Mouse (Mus musculus) heart, postnatal 14 days (tissue): Measurements from ENCODE around the gene Fip1l1. TPM values are rescaled to one million over a fixed set of nuclear protein-coding genes. Genes with fewer than 3 reads are reported as not detected.

ENCODE experiments used
- DNase-seq, 2 experiments: peaks; one replicate each; pipeline ENCODE4 v3.0.0; 2021 to 2022
- intact Hi-C: fragments of 180-260 bp; cut with DNase I; formaldehyde crosslinking; loops from one replicate; pipeline ENCODE4 v1.15.1; 2025
- long read RNA-seq, 2 experiments: library from polyadenylated mRNA; stranded (forward); transcript quantifications; one replicate each; pipeline ENCODE4 v2.0.0; 2021
- total RNA-seq, 2 experiments: library from RNA; stranded (reverse); gene quantifications; 2 replicates each; pipeline ENCODE4 v1.2.3; 2021

The Fip1l1 gene
- 10 to 100 TPM; 30.2 to 33.5 TPM for total RNA-seq
- long read RNA-seq, experiment 1, full-length matches to known transcripts: 35 of 52 reads
- long read RNA-seq, experiment 1, partial matches to known transcripts: 2 of 52 reads
- long read RNA-seq, experiment 1, other reads (novel, unspliced or antisense): 15 of 52 reads
- long read RNA-seq, experiment 2, full-length matches to known transcripts: 22 of 39 reads
- long read RNA-seq, experiment 2, partial matches to known transcripts: 1 of 39 reads
- long read RNA-seq, experiment 2, other reads (novel, unspliced or antisense): 16 of 39 reads

DNA sequence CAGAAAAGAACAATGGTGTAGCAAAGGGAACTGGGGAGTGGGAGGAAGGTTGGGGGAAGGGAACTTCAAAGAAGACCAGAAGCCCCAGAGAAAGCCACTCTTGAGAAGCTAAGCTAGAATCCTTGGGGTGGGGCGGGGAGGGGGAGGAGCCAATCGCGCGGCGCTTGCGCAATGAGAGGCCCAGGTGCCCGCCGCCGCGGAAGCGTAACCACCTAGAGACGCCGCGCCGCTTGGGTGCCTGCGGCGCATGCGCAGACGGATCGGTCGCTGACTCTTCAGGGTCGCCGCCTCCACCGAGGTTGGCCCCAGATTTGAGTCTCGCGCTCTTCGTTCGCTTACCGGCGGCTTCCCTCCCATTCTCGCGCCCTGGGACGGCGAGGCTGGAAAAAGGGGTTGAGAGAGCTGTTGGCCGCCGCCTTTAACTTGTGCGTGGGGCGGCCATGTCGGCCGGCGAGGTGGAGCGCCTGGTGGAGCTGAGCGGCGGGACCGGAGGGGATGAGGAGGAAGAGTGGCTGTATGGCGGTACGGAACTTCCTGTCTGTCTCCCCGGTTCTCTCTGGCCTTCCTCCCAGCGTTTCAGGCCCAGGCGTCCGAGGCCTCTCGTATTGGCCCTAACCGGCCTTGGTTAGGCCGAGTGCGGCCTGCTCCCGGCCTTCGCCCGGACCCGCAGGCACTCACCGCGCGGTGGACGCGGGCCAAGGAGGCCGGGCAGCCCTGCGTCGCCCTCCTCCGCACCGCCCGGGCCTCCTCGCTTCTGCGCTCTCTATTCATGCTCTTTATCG, at the start of gene Fip1l1:
Gene Fip1l1 (plus strand): TSS at position 210 of the 782 bp plus-strand sequence.
- peak; percentile 93 to 94 for DNase-seq
- intact Hi-C loops: loop anchor here (5.0 kb wide), 1 partner anchor 622 kb away; no protein-coding TSS in a partner anchor

DNA sequence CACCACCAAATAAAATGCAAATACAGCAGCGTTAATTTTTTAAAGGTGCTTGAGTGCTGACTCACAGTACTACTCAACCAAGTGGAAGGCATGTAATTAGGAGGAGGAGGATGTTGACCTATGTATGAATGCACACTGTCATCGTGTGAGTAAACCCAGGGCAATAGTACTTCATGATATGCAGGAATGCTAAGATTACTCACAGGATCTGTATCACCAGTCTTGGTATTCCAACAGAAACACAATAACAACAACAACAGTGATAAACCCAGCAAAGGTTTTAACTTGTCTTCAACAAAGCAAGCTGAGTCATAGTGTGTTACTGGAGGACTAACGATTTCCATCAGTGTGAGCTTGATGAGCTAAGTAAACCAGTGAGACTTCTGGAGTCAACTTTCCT, 42.5 kb upstream of the Fip1l1 start:
- intact Hi-C loops: no loop called here

DNA sequence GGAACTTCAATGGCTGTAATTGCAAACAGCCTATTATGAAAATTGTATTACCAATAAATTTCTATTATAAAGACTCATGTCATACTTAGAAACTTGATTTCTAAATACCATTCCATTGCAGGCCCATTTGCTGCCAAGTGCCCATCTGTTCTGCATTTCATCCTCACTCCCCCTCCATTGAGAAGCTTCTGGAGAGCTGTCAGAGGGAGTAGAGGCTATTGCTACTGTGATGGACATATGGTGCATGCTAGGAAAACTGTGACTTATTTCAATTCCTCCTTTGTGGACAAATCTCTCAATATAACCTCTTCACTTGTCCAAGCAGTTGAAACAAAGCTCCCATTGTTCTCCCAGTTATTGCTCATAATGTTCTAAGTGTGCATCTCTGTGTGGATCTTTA, 23.6 kb upstream of the Fip1l1 start:
- intact Hi-C loops: no loop called here

More for the DNA sequence above, 42.5 kb upstream of the Fip1l1 start:
- no peak for DNase-seq

DNA sequence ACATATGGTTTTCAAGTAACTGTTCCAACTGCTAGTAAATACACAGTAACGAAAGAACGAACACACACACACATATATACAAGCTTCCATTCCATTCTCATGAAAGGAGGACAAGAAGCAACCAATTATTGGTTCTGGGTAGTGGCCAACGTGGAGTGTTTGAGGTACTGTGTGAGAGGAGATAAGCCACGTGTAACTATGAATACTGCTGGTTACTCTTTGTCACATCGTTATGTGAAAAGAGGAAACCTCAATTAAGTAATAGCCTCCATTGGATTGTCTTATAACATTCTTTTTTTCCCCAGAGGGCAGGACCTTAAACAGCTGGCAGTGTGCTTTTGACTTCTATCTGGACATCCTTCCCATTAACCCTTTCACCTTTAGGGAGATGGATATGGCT, 8.2 kb upstream of the Fip1l1 start:
- no peak for DNase-seq
- intact Hi-C loops: no loop called here

More for the DNA sequence above, 23.6 kb upstream of the Fip1l1 start:
- DNase-seq: no peak

DNA sequence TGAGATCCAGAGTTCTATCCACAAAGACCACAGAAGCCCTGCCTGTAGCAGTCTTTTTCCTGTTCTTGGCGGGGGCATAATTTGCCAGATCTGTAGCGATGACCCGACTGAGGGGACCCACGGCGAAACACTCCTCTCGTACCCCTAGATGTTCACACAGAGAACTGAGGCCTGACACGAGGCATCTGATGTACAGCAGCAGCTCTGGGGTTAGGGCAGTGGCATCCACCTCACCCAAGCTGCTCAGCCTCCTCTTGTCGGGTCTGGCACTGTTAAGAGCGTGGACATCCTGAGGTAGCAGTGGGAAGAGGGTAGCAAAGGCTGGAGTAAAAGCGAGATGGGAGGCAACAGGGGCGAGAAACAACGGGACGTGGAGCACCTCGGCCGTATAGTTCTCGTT, 4.5 kb upstream of the Fip1l1 start:
- intact Hi-C loops: loop anchor here (5.0 kb wide), 1 partner anchor 218 kb away; no protein-coding TSS in a partner anchor
- no peak for DNase-seq

DNA sequence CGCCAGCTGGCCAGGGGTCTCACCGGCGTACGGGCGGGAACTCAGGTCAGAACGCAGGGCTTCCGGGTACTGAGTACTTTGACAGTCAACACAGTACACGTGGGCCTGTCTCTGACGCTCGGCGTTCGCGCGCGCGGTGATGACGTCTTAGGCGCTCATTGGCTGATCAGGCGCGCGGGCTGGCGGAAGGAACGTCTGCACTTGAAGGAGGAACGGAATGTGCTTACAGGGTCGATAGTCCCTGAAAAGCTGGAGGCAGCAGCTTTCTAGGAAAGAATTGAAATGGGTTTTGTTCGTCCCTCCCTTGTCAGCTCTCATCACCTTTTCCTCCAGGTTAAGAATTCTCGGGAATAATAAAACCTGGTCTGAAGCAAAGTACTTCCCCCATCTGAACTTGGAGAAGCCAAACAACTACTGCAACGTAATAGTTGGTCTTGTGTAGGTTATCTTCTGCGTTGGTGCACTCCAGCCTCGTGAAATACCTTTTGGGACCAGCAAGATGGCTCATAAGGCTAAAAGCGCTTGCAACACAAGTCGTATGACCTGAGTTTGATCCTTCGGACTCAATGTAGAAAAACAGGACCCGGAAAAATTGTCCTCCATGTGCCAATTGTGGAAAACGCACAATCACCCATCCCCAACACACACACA, 3.5 kb upstream of the Fip1l1 start, which contains the start of gene Scfd2:
Gene Scfd2 (minus strand): TSS at position 130 of the 651 bp plus-strand sequence.
- intact Hi-C loops: loop anchor here (5.0 kb wide), 1 partner anchor 219 kb away; no protein-coding TSS in a partner anchor
- peak; percentile 95 to 99 for DNase-seq

DNA sequence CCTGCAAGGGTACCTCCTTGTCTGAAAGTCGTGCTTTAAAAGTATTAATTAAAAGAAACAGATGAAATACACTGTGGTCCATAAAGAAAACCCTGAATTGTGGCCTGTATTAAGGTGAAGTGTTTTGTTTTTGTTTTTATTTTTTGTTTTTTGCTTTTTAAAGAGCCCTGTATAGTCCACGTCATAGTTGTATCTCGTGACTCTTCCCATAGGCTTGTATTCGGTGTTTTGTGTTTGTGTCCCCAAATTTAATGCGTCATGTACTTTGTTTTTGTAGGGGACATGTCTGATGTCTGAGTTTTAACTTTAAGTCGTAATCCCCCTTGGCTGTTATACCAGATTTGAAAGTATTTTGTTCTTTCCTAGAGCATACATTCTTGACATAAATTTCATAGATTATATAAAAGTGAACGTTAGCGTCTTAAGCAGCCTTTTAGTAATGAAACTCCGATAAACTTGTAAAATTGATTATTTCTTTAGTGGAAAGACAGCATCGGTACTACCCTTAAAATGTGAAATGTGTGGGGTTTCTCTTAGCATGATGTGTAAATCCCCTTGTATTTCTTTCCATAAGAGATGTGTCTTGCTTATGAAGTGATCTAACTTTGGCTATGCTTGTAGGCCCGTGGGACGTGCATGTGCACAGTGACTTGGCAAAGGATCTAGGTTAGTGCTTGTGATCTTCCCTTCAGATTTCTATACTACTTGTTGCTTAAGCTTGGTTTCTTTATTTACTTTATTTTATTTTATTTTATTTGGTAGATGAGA, 1.1 kb downstream of the Fip1l1 start:
- no peak for DNase-seq
- intact Hi-C loops: loop anchor here (5.0 kb wide), 1 partner anchor 621 kb away; no protein-coding TSS in a partner anchor

DNA sequence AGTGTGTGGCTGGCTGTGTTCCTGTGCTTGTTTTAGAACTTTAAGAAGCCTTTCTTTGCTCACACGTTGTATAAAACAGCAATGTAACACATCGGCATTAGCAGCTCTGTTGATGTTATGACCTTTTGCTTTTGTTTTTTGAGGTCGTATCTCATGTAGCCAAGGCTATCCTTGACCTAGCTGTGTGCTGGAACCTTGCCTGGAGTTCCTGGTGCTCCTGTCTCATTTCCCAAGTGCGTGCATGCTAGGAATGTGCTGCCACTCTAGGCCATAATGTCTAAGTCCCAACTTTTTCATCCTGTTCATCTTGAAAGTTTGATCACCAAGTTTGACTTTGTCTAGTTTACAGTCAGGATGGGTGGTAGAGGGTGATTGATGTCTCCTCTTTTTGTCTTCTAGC, 10.4 kb downstream of the Fip1l1 start:
- no peak for DNase-seq
- intact Hi-C loops: no loop called here

DNA sequence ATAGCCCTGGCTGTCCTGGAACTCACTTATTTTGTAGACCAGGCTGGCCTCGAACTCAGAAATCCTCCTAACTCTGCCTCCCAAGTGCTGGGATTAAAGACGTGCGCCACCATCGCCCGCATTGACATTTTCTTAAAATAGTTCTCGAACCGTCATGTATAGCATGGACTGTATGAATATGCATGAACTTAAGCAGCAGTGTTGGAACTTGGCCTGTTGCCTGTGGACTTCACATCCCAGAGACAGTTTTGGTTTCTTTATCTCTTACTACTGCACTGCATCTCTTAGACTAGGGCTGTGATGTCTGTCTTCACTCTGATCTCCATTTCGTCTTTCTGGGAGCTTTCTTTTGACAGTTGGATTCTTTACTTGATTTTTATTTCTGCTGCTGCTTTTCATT, 14.3 kb downstream of the Fip1l1 start:
- intact Hi-C loops: no loop called here

DNA sequence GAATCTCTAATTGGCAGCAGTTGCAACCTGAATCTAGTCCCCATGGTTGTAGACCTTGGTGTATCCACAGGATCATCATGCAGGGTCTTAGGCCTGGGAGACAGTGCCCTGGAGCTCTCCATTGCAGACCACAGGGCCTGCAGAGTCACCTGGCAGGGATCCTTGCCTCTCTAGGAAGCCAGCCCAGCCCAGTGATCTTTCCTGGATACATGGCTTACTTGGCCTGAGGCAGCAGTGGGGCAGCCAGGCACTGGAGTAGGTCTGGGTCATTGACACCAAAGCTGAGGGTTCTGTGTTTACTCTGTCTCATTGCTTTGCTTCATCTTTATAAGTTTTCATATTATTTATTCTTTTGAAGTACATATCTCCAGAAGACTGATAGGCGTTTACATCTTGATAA, 25.9 kb downstream of the Fip1l1 start:
- intact Hi-C loops: no loop called here
- no peak for DNase-seq

More for the DNA sequence above, 14.3 kb downstream of the Fip1l1 start:
- DNase-seq: no peak

DNA sequence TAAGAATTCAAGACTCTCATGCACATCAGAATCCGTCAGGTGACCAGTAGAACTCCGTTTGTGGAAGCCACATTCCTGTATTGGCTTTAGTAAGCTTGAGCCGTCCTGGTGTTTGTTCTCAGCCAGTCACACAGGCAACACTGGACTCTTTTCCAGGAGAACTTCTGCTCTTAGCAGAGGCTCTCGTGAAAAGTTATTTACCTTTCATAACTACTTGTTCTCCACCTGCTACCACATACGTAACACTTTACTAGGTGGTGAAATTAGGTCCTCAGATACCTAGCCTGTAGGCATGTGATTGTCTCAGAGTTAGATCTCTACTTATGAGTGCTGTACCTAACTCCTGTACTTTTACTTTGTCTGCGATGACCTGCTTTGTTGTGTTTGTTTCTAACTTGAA, 36.5 kb downstream of the Fip1l1 start:
- DNase-seq: no peak
- intact Hi-C loops: no loop called here

DNA sequence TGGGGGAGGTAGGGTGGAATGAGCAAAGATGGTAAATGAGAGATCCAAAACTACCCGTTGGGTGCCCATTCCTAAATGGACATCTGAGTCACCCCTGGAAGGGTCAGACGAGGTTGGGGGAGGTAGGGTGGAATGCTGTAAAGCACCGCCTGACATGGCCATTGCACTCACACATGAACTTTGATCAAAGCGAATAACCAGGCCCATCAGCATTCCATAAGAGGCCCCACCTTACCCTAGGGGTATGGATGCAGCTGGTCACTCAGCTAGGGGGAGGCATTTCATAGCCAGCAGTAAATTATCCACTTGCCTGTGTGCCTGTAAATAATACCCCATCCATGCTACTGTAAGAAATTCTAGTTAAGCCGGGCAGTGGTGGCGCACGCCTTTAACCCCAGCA, 53.9 kb downstream of the Fip1l1 start:
- no peak for DNase-seq
- intact Hi-C loops: no loop called here

DNA sequence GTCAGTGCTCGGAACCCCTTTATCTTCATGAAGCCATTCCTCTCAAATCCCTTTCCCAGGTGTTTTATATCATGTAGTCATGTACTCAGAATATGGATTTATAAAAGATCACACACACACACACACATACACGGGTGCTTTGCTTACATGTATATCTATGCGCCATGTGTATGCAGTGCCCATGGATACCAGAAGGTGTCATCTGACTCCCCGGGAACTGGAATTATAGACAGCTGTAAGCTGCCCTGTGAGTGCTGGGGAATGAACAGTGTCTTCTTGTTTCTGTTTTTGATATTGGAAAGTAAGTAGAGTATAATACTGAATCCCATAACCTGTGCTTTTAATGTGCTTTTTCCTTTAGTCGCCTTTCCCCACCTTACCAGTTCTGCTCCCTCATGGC, 56.2 kb downstream of the Fip1l1 start:
- no peak for DNase-seq
- intact Hi-C loops: no loop called here

DNA sequence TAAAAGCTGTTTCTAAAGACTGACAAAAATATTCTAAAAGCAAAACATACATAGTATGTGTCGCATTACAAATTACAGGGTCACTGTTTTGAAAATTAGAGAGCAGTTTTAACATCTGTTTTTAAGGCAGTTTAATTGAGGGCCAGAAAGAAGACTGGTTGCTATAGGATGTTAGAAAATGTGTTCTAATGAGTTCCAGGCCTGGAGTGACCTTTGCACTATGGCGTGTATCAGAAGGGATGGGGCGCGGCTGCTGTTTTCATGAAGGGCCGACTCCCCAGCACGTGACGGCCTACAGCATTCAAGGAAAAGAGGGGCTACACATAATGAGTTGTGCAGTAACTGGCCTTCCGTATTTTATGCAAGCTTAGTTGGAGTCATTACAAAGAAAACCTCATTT, 57.9 kb downstream of the Fip1l1 start:
- intact Hi-C loops: no loop called here
- DNase-seq: no peak

DNA sequence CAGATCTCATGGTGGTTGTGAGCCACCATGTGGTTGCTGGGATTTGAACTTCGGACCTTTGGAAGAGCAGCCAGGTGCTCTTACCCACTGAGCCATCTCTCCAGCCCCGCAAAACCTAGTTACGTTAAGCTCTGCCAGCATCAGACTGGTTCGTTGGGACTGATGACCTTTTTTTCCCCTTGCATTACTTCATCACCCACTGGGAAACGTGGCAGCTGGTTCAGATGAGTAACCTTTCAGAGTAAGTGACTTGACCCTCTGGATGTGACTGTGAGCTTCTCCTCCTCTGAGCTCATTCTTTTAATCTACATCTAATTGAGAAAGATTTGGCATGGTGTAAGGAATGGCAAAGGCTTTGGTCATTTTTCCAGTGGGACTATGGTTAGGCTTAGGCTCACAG, 64.8 kb downstream of the Fip1l1 start:
- intact Hi-C loops: no loop called here
- DNase-seq: no peak

DNA sequence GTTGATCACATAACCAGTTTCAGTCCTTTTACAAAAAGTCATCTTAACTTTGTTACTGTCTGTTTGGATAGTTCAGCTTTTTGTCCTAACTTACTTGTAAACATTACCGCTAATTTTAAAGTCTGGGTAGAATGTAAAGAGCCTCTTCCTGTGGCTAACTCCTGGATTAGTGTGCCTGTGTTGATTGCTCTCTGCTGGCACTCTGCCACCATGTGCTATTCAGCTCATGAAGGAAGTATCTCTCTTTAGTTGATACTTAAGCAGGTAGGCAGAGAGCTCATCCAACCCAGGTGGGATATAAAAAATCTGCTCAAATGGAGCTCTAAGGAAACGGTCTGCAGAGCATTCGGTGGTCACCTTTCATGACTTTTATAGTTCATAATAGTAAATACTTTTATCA, 65.9 kb downstream of the Fip1l1 start:
- DNase-seq: no peak
- intact Hi-C loops: no loop called here

DNA sequence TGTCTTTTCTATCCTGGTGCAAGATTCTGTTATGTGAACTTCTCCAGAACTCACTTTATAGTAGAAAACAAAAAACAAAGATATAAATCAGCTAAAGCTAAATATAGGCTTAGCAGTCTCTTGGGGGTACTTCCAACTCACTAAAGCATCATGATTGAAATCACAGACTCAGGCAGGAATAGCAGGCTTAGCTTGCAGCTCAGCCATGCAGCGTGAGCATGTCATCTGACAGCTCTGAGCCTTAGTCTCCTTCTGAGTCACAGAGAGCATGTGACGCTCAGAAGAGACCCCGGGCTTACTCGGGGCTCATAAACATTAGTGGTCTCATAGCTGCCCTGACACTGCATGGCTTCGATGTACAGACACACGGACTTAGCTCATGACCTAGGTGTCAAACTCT, 66.7 kb downstream of the Fip1l1 start:
- intact Hi-C loops: no loop called here
- DNase-seq: no peak

DNA sequence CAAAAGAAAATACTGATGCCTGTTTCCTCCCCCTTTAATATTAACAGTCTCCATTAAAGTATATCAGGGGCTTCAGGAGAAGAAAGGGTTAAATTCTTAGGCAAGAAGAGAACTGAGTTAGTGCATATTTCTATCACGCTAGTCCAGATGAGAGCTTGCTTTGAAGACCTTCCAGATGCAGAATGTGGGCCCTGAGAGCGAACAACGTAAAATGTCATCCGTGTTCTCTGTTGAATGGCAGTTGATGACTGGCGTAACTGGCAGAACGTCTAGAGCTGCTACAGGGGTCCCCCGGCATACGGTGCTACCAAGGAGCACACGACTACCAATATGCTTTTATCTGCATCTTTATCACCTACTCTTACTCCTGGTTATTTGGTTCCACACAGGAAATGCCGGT, 67.1 kb downstream of the Fip1l1 start:
- intact Hi-C loops: no loop called here
- no peak for DNase-seq

DNA sequence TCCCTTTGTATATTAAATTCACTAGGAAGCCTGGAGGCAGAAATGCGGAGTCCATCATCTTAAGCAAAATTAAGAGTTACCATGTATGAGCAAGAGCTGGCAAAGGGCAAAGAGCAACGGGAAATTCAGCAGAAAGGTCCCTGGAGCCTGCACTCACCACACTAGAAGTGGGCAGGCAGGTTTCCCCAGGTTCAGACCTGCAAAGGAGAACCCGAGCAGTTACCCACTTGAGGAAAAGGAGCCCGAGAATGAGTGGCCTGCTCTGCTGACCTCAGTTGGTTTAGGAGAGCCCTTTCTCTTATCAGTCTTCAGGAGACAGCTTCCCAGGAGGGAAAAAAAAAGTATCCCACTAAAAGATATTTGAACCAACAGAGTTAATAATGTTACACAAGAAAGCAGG, 68.1 kb downstream of the Fip1l1 start:
- intact Hi-C loops: no loop called here
- no peak for DNase-seq

DNA sequence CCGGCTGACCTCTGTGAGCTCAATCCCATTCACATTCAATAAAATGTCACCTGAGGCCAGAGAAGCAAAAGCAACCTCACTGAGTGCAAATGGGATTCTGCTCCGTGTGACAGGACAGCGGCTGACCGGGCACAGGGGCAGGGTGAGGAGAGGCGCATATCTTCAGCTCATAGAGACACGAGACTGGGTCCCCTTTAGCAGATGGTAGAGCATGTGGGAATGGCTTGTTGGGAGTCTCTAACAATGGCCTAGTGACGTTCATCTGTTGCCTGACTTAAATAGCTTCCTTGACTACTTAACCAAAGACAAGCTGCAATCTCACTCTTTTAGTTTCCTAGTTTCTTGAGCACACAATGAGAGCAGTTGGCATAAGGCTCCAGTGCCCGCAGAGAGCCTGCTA, 71.0 kb downstream of the Fip1l1 start:
- intact Hi-C loops: no loop called here
- DNase-seq: no peak
